ENCODE assay signal across 17 mouse cellular contexts in the genomic region with DNA sequence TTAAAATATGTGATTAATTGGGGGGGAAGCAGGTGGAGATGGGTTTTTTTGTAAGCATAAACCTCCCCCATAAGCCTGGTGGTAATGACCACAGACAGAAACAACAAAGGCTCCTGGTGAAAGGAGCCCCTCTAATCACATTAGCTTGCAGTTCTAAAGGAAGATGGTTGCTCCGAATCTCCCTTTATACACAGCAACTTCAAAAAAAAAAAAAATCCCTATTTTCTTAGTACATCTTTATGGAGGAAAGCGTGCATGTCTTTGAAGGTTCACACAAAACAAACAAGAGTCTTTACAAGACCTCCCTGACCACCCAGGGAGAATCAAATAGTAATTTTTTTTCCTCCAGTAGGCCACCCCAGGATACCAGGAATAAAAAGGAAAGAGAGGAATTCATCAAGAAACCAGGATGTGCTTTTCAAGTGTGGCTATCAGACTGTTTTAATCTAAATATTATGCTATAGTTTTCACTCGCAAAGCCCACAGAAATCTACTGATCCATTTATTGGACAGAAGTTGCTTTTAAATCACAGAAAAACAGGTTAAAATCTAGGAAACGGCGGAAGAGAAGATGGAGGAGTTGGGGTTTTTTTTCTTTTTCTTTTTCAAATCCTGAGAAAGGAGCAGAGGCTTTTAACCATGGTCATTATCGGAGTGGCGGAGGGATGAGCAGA.
DNase-seq lines count a peak whose midpoint lies in the region; ATAC-seq and TF ChIP-seq lines count a peak whose summit lies in the region.
"Had no signal": no experiment of that assay in that cellular context is flagged by ENCODE, and none has a peak within 500 bp of the region (broad histone marks: within the 10 kb centered on the region; RNA-seq: fewer than 3 reads in every experiment).

No protein-coding gene starts in this region.

- H3K27ac ChIP-seq in forebrain, embryonic 11.5 days (ENCODE audit: low read depth, low read length) = peak overlapping the region; percentile 70
- H3K27ac ChIP-seq in forebrain, embryonic 16.5 days (ENCODE audit: low read length) = peak overlapping the region; percentile 57
- 0 out of 2 replicates have a peak overlapping the region, but pooled peaks have one; percentile 3 for H3K27ac ChIP-seq in hindbrain, postnatal 0 days
- peak overlapping the region; percentile 51; the same call in 1 of the 2 replicates for H3K27ac ChIP-seq in midbrain, postnatal 0 days (ENCODE audit: low read depth, low read length)
- H3K27ac ChIP-seq: liver, embryonic 12.5 days had no signal

- no peak for TF ChIP-seq CTCF in hindbrain, postnatal 0 days (IDR thresholded peaks at IDR 0.05; ENCODE audit: low read depth)
- TF ChIP-seq CTCF in midbrain, postnatal 0 days (IDR thresholded peaks at IDR 0.05) = no peak

- H3K4me3 ChIP-seq in forebrain, embryonic 11.5 days (ENCODE audit: low read depth, low read length) = no peak overlapping the region
- H3K4me3 ChIP-seq in forebrain, embryonic 16.5 days (replicated peaks; ENCODE audit: low read length) = no peak overlapping the region
- no peak overlapping the region for H3K4me3 ChIP-seq in hindbrain, postnatal 0 days (ENCODE audit: low read length)
- H3K4me3 ChIP-seq in midbrain, postnatal 0 days (ENCODE audit: low read depth, low read length) = no peak overlapping the region
- H3K4me3 ChIP-seq: erythroblast, embryonic 14.5 days; heart, embryonic 12.5 days; liver, embryonic 12.5 days; megakaryocyte, embryonic 14.5 days had no signal

- peaks cover 25% of the 10 kb centered on the region for H3K4me1 ChIP-seq in forebrain, embryonic 11.5 days (replicated peaks; ENCODE audit: control insufficient read depth, insufficient read depth, low read length)
- H3K4me1 ChIP-seq in forebrain, embryonic 16.5 days (replicated peaks; ENCODE audit: control insufficient read depth, insufficient read depth, low read length) = peaks cover 32% of the 10 kb centered on the region
- peaks cover 18% of the 10 kb centered on the region for H3K4me1 ChIP-seq in hindbrain, postnatal 0 days (ENCODE audit: insufficient read depth, low read length)
- no peaks in the 10 kb centered on the region for H3K4me1 ChIP-seq in midbrain, postnatal 0 days (ENCODE audit: insufficient read depth, low read length)
- H3K4me1 ChIP-seq: megakaryocyte, embryonic 14.5 days had no signal

- peak; percentile 72 for ATAC-seq in forebrain, embryonic 11.5 days (replicated peaks; ENCODE audit: low FRiP score)
- no peak for ATAC-seq in forebrain, embryonic 16.5 days
- no peak for ATAC-seq in hindbrain, postnatal 0 days
- ATAC-seq in midbrain, postnatal 0 days (ENCODE audit: low FRiP score) = no peak
- ATAC-seq: liver, embryonic 12.5 days had no signal

- H3K27me3 ChIP-seq in forebrain, embryonic 11.5 days (ENCODE audit: control insufficient read depth, insufficient read depth, low read length) = no peaks in the 10 kb centered on the region
- no peaks in the 10 kb centered on the region for H3K27me3 ChIP-seq in forebrain, embryonic 16.5 days (replicated peaks; ENCODE audit: control insufficient read depth, insufficient read depth, low read length)
- H3K27me3 ChIP-seq in hindbrain, postnatal 0 days (ENCODE audit: insufficient read depth, low read length) = no peaks in the 10 kb centered on the region
- H3K27me3 ChIP-seq in midbrain, postnatal 0 days (ENCODE audit: insufficient read depth, low read length) = no peaks in the 10 kb centered on the region
- H3K27me3 ChIP-seq: heart, embryonic 12.5 days; liver, embryonic 12.5 days had no signal

- H3K9me3 ChIP-seq in forebrain, embryonic 11.5 days (ENCODE audit: control insufficient read depth, low read length) = no peaks in the 10 kb centered on the region
- H3K9me3 ChIP-seq in forebrain, embryonic 16.5 days (ENCODE audit: control insufficient read depth, low read length) = no peaks in the 10 kb centered on the region
- H3K9me3 ChIP-seq in hindbrain, postnatal 0 days (ENCODE audit: low read length) = no peaks in the 10 kb centered on the region
- H3K9me3 ChIP-seq in midbrain, postnatal 0 days (ENCODE audit: low read length) = no peaks in the 10 kb centered on the region
- H3K9me3 ChIP-seq: heart, embryonic 12.5 days; liver, embryonic 12.5 days; megakaryocyte, embryonic 14.5 days had no signal

- 29% methylated on average over 7 of the region's 7 CpGs for WGBS in forebrain, embryonic 11.5 days
- 32% methylated on average over 7 of the region's 7 CpGs for WGBS in forebrain, embryonic 16.5 days
- WGBS in hindbrain, postnatal 0 days = 45% methylated on average over 7 of the region's 7 CpGs
- 29% methylated on average over 7 of the region's 7 CpGs for WGBS in midbrain, postnatal 0 days

- peak overlapping the region; percentile 24; the same call in 1 of the 2 replicates for H3K9ac ChIP-seq in forebrain, embryonic 11.5 days (ENCODE audit: low read length)
- peak overlapping the region; percentile 27; the same call in 1 of the 2 replicates for H3K9ac ChIP-seq in forebrain, embryonic 16.5 days (replicated peaks; ENCODE audit: low read depth, low read length)
- H3K9ac ChIP-seq in hindbrain, postnatal 0 days (replicated peaks; ENCODE audit: low read length) = no peak overlapping the region
- no peak overlapping the region for H3K9ac ChIP-seq in midbrain, postnatal 0 days (replicated peaks; ENCODE audit: low read length, poor library complexity, severe bottlenecking)
- H3K9ac ChIP-seq: heart, embryonic 12.5 days; liver, embryonic 12.5 days had no signal

- no peaks in the 10 kb centered on the region for H3K36me3 ChIP-seq in forebrain, embryonic 11.5 days (ENCODE audit: control insufficient read depth, insufficient read depth, low read length)
- H3K36me3 ChIP-seq in forebrain, embryonic 16.5 days (ENCODE audit: control insufficient read depth, insufficient read depth) = no peaks in the 10 kb centered on the region
- H3K36me3 ChIP-seq in hindbrain, postnatal 0 days (ENCODE audit: insufficient read depth, low read length) = no peaks in the 10 kb centered on the region
- no peaks in the 10 kb centered on the region for H3K36me3 ChIP-seq in midbrain, postnatal 0 days (ENCODE audit: insufficient read depth, low read length)
- H3K36me3 ChIP-seq: heart, embryonic 12.5 days; liver, embryonic 12.5 days had no signal

- DNase-seq in forebrain, embryonic 11.5 days (ENCODE audit: low spot score) = no peak
- DNase-seq in hindbrain, postnatal 0 days (ENCODE audit: low spot score) = peak; percentile 26
- no peak for DNase-seq in midbrain, postnatal 0 days (ENCODE audit: low spot score)
- no peak for DNase-seq in gastrocnemius, postnatal 4 days (ENCODE audit: low spot score in 2 of 2)
- no peak for DNase-seq in frontal cortex, postnatal 14 days (ENCODE audit: low spot score in 2 of 2)
- no peak for DNase-seq in adrenal gland, postnatal 36 days
- DNase-seq: adrenal gland, adult 8-10 months; cerebellum, adult 9-11 months; gastrocnemius, postnatal 10 days; kidney, adult 18-20 months; kidney, postnatal 36 days; thymus, postnatal 14 days had no signal

- peak overlapping the region; percentile 32; the same call in 1 of the 2 replicates for H3K4me2 ChIP-seq in forebrain, embryonic 11.5 days (ENCODE audit: low read depth, low read length, severe bottlenecking)
- peak overlapping the region; percentile 10; the same call in 1 of the 2 replicates for H3K4me2 ChIP-seq in forebrain, embryonic 16.5 days (ENCODE audit: low read length)
- H3K4me2 ChIP-seq in hindbrain, postnatal 0 days (ENCODE audit: low read depth, low read length) = no peak overlapping the region
- H3K4me2 ChIP-seq in midbrain, postnatal 0 days (ENCODE audit: low read depth, low read length, poor library complexity, severe bottlenecking) = no peak overlapping the region
- H3K4me2 ChIP-seq: heart, embryonic 12.5 days; liver, embryonic 12.5 days had no signal

Comparison
In these comparisons a context has a peak if more than half of its experiments do, and no peak if none do; other contexts are left out.
1. H3K27ac ChIP-seq: peak in every context shown above with its lines; median percentile 70 in forebrain, embryonic 11.5 days; 57 in forebrain, embryonic 16.5 days; 51 in midbrain, postnatal 0 days; 3 in hindbrain, postnatal 0 days.
2. H3K4me2 ChIP-seq: peak in forebrain, embryonic 11.5 days (single experiment) and forebrain, embryonic 16.5 days (single experiment); none in hindbrain, postnatal 0 days (single experiment) and midbrain, postnatal 0 days (single experiment).
3. H3K9ac ChIP-seq: peak in forebrain, embryonic 11.5 days (single experiment) and forebrain, embryonic 16.5 days (single experiment); none in hindbrain, postnatal 0 days (single experiment) and midbrain, postnatal 0 days (single experiment).